Mouse (Mus musculus) cerebellum, adult 2 months (tissue): ENCODE data around the gene Cacna2d3.

Experiments
- CTCF ChIP-seq: fragments of 200-500 bp; IDR thresholded peaks from 2 replicates; pipeline ENCODE4 v1.5.1; 2011; ENCODE audit warnings: low read depth, mild to moderate bottlenecking, control low read depth, low read length, moderate library complexity, borderline replicate concordance; ENCODE audit not compliant: insufficient read depth
- POLR2A ChIP-seq: fragments of 200-500 bp; IDR thresholded peaks from 2 replicates; pipeline ENCODE4 v1.6.1; 2011; ENCODE audit warnings: low read length, control low read depth, borderline replicate concordance; ENCODE audit not compliant: insufficient read depth

GRCm38 (mm10) chr14:29405125-29405877 lies 316.4 kb downstream of the Cacna2d3 start:
- no peak for TF ChIP-seq CTCF
- TF ChIP-seq POLR2A = no peak
